In genomic region chr11:97427794-97428725, GRCm38 (mm10) we compare ENCODE assay signal across 8 mouse cellular contexts. TPM values are rescaled to one million over a fixed set of nuclear protein-coding genes. Genes with fewer than 3 reads are reported as not detected.
DNase-seq lines count a peak whose midpoint lies in the region; ATAC-seq and TF ChIP-seq lines count a peak whose summit lies in the region.

No protein-coding gene starts in this region.

- no peaks in the 10 kb centered on the region; the same call in 1 of the 2 replicates for H3K36me3 ChIP-seq in intestine, postnatal 0 days (ENCODE audit: control insufficient read depth, insufficient read depth)
- H3K36me3 ChIP-seq in liver, embryonic 11.5 days (ENCODE audit: control insufficient read depth, insufficient read depth, low read length) = no peaks in the 10 kb centered on the region
- no peaks in the 10 kb centered on the region for H3K36me3 ChIP-seq in stomach, postnatal 0 days (ENCODE audit: control insufficient read depth, insufficient read depth, low read length)

- H3K9ac ChIP-seq in intestine, postnatal 0 days (ENCODE audit: low read depth, low read length) = no peak overlapping the region
- peak overlapping the region; percentile 49 for H3K9ac ChIP-seq in liver, embryonic 11.5 days (ENCODE audit: low read depth, low read length)
- H3K9ac ChIP-seq in stomach, postnatal 0 days (ENCODE audit: low read length) = peak overlapping the region; percentile 48; the same call in 1 of the 2 replicates

- peaks cover 5% of the 10 kb centered on the region; the same call in 1 of the 2 replicates for H3K27me3 ChIP-seq in intestine, postnatal 0 days (replicated peaks; ENCODE audit: control insufficient read depth, insufficient read depth, low read length)
- no peaks in the 10 kb centered on the region for H3K27me3 ChIP-seq in liver, embryonic 11.5 days (replicated peaks; ENCODE audit: control insufficient read depth, insufficient read depth, low read length)
- H3K27me3 ChIP-seq in stomach, postnatal 0 days (ENCODE audit: control insufficient read depth, insufficient read depth, low read length) = no peaks in the 10 kb centered on the region

- no peaks in the 10 kb centered on the region for H3K9me3 ChIP-seq in intestine, postnatal 0 days (ENCODE audit: control insufficient read depth)
- H3K9me3 ChIP-seq in liver, embryonic 11.5 days (ENCODE audit: control insufficient read depth, low read length) = no peaks in the 10 kb centered on the region
- no peaks in the 10 kb centered on the region for H3K9me3 ChIP-seq in stomach, postnatal 0 days (ENCODE audit: control insufficient read depth, low read length)

- H3K4me3 ChIP-seq in intestine, postnatal 0 days (ENCODE audit: low read depth, low read length) = peak overlapping the region; percentile 18
- peak overlapping the region; percentile 48 for H3K4me3 ChIP-seq in liver, embryonic 11.5 days (ENCODE audit: low read depth, low read length)
- H3K4me3 ChIP-seq in stomach, postnatal 0 days (ENCODE audit: low read depth, low read length) = peak overlapping the region; percentile 26; the same call in 1 of the 2 replicates

- peak; percentile 39; the same call in 1 of the 2 replicates for ATAC-seq in intestine, postnatal 0 days
- ATAC-seq in liver, embryonic 11.5 days (replicated peaks; ENCODE audit: low FRiP score) = peak; percentile 85
- peak; percentile 80 for ATAC-seq in monocyte, adult 5-6 weeks (replicated peaks; ENCODE audit: insufficient number of reproducible peaks, low FRiP score, low TSS enrichment, poor library complexity, severe bottlenecking)
- ATAC-seq in stomach, postnatal 0 days (ENCODE audit: low FRiP score, low TSS enrichment) = peak; percentile 79

- 2% methylated on average over 32 of the region's 32 CpGs for WGBS in intestine, postnatal 0 days
- WGBS in liver, embryonic 11.5 days = 2% methylated on average over 32 of the region's 32 CpGs
- 2% methylated on average over 31 of the region's 32 CpGs for WGBS in stomach, postnatal 0 days

- peak; percentile 66 to 69 for DNase-seq in B cell, adult 2 months
- DNase-seq in adrenal gland, adult (ENCODE audit: inconsistent age in 2 of 2, low spot score in 1 of 2) = peak; percentile 88 to 92
- DNase-seq in embryo, embryonic 11 days = peak; percentile 92
- DNase-seq in heart, adult 18-20 months = peak; percentile 86 to 93
- DNase-seq in liver, embryonic 11.5 days (ENCODE audit: low spot score) = no peak
- DNase-seq in stomach, postnatal 0 days (ENCODE audit: low spot score) = peak; percentile 78

- no peak for TF ChIP-seq CTCF in intestine, postnatal 0 days (IDR thresholded peaks at IDR 0.05; ENCODE audit: low read depth)
- no peak for TF ChIP-seq CTCF in stomach, postnatal 0 days (IDR thresholded peaks at IDR 0.05; ENCODE audit: low read depth)

- no peak overlapping the region for H3K27ac ChIP-seq in intestine, postnatal 0 days (ENCODE audit: low read depth, low read length)
- H3K27ac ChIP-seq in liver, embryonic 11.5 days (ENCODE audit: low read depth, low read length) = peak overlapping the region; percentile 69
- H3K27ac ChIP-seq in stomach, postnatal 0 days (replicated peaks) = peak overlapping the region; percentile 49; the same call in 1 of the 2 replicates

- no peaks in the 10 kb centered on the region; the same call in 1 of the 2 replicates for H3K4me1 ChIP-seq in intestine, postnatal 0 days (replicated peaks; ENCODE audit: control insufficient read depth, insufficient read depth, low read length)
- H3K4me1 ChIP-seq in liver, embryonic 11.5 days (replicated peaks; ENCODE audit: control insufficient read depth, insufficient read depth, low read length) = peaks cover 51% of the 10 kb centered on the region
- H3K4me1 ChIP-seq in stomach, postnatal 0 days (replicated peaks; ENCODE audit: control insufficient read depth, insufficient read depth) = peaks cover 4% of the 10 kb centered on the region

- H3K4me2 ChIP-seq in intestine, postnatal 0 days (replicated peaks; ENCODE audit: low read depth) = peak overlapping the region; percentile 62
- peak overlapping the region; percentile 87 for H3K4me2 ChIP-seq in liver, embryonic 11.5 days
- peak overlapping the region; percentile 54 for H3K4me2 ChIP-seq in stomach, postnatal 0 days (replicated peaks; ENCODE audit: low read depth)

- TF ChIP-seq EP300 in stomach, postnatal 0 days (optimal IDR thresholded peaks at IDR 0.05) = no peak

RNA-seq across cellular contexts. Expression of gene Arhgap23, which starts 12.7 kb away (rescaled TPM):
- 10 to 100 TPM; 12.5 to 13.5 TPM for total RNA-seq in heart, adult 18-20 months (2021)
- polyA plus RNA-seq in intestine, postnatal 0 days (2015; fragmentation: Nextera tagmentation; extraction: Ambion mirVana) = 3.5 and 4.6 TPM in 2 replicates
- 9.3 and 10.9 TPM in 2 replicates for polyA plus RNA-seq in liver, embryonic 11.5 days (2014; fragmentation: Nextera tagmentation; extraction: Ambion mirVana)
- total RNA-seq in monocyte, adult 5-6 weeks (2017) = 4.7 to 5.8 TPM (median 5.0 TPM) in 3 replicates
- 4.3 and 4.6 TPM in 2 replicates for polyA plus RNA-seq in stomach, postnatal 0 days (2015; fragmentation: Nextera tagmentation; extraction: Ambion mirVana)
